Mouse (Mus musculus): Measurements from ENCODE around the gene Ganc.

DNA sequence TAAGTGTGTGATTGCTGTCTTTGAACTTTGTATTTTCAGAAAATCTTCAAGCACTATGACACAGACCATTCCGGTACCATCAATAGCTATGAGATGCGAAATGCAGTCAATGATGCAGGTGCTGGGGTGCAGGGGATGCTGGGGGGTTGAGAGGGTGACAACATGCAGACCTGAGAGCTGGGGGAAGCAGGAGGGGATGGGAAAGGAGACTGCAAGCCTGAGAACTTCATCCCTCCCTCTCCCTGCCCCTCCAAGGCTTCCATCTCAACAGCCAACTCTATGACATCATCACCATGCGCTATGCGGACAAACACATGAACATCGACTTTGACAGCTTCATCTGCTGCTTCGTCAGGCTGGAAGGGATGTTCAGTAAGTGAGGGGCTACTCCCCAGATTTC lies 99.4 kb downstream of the Ganc start:
- TF ChIP-seq POLR2A (IDR thresholded peaks at IDR 0.05; ENCODE audit: insufficient read depth, low read depth, low read length), result no peak
- TF ChIP-seq CTCF (IDR thresholded peaks at IDR 0.05; ENCODE audit: insufficient read depth, low read depth, low read length), result no peak

Data from olfactory bulb, adult 2 months (tissue).